In genomic region chr17:72918571-72919541, GRCm38 (mm10) we compare ENCODE assay signal across 8 mouse cellular contexts. TPM values are rescaled to one million over a fixed set of nuclear protein-coding genes. Genes with fewer than 3 reads are reported as not detected.
A peak's percentile ranks its signal among the peaks of the same experiment; 100 is the strongest.
DNase-seq lines count a peak whose midpoint lies in the region; ATAC-seq lines count a peak whose summit lies in the region.

No protein-coding gene starts in this region.

- no peaks in the 10 kb centered on the region for H3K27me3 ChIP-seq in intestine, embryonic 16.5 days (replicated peaks; ENCODE audit: control insufficient read depth, insufficient read depth, low read length)
- H3K27me3 ChIP-seq in liver, embryonic 13.5 days = peaks cover 39% of the 10 kb centered on the region
- H3K27me3 ChIP-seq in stomach, embryonic 16.5 days (ENCODE audit: control insufficient read depth, insufficient read depth, low read length) = peaks cover 4% of the 10 kb centered on the region; the same call in 1 of the 2 replicates

- H3K4me3 ChIP-seq in intestine, embryonic 16.5 days (ENCODE audit: low read length) = peak overlapping the region; percentile 69
- peak overlapping the region; percentile 59 for H3K4me3 ChIP-seq in liver, embryonic 13.5 days (replicated peaks)
- peak overlapping the region; percentile 85 for H3K4me3 ChIP-seq in stomach, embryonic 16.5 days (replicated peaks; ENCODE audit: low read length)

- H3K9ac ChIP-seq in intestine, embryonic 16.5 days (ENCODE audit: low read depth, low read length) = peak overlapping the region; percentile 86
- H3K9ac ChIP-seq in liver, embryonic 13.5 days = peak overlapping the region; percentile 68
- peak overlapping the region; percentile 83 for H3K9ac ChIP-seq in stomach, embryonic 16.5 days (ENCODE audit: low read length)

- H3K9me3 ChIP-seq in intestine, embryonic 16.5 days (ENCODE audit: control insufficient read depth, low read length) = no peaks in the 10 kb centered on the region
- H3K9me3 ChIP-seq in liver, embryonic 13.5 days (replicated peaks) = no peaks in the 10 kb centered on the region
- no peaks in the 10 kb centered on the region for H3K9me3 ChIP-seq in stomach, embryonic 16.5 days (replicated peaks; ENCODE audit: control insufficient read depth, low read length)

- peak; percentile 43 for ATAC-seq in common myeloid progenitor, adult 5-6 weeks (replicated peaks; ENCODE audit: low read depth, poor library complexity, severe bottlenecking)
- peak; percentile 56 for ATAC-seq in intestine, embryonic 16.5 days
- peak; percentile 30 for ATAC-seq in liver, embryonic 13.5 days (ENCODE audit: low read depth)
- ATAC-seq in monocyte, adult 5-6 weeks (replicated peaks; ENCODE audit: insufficient number of reproducible peaks, low FRiP score, low TSS enrichment, poor library complexity, severe bottlenecking) = peak; percentile 29
- peak; percentile 19 for ATAC-seq in stomach, embryonic 16.5 days (ENCODE audit: insufficient read depth, low FRiP score)

- under 1% methylated on average over 54 of the region's 54 CpGs for WGBS in intestine, embryonic 16.5 days
- WGBS in liver, embryonic 13.5 days (ENCODE audit: insufficient replicate concordance) = under 1% methylated on average over 52 of the region's 54 CpGs
- WGBS in stomach, embryonic 16.5 days = under 1% methylated on average over 54 of the region's 54 CpGs

- H3K36me3 ChIP-seq in intestine, embryonic 16.5 days (ENCODE audit: control insufficient read depth, insufficient read depth, low read length) = peaks cover 4% of the 10 kb centered on the region; the same call in 1 of the 2 replicates
- no peaks in the 10 kb centered on the region for H3K36me3 ChIP-seq in liver, embryonic 13.5 days
- H3K36me3 ChIP-seq in stomach, embryonic 16.5 days (ENCODE audit: control insufficient read depth, insufficient read depth, low read length) = no peaks in the 10 kb centered on the region

- DNase-seq in urinary bladder, adult 18-20 months (ENCODE audit: low spot score in 2 of 2) = peak; percentile 25 to 64
- DNase-seq in urinary bladder, postnatal 10 days (ENCODE audit: low spot score) = no peak
- DNase-seq in heart, adult 11 months = peak; percentile 98
- no peak for DNase-seq in liver, embryonic 13.5 days

- peak overlapping the region; percentile 88 for H3K27ac ChIP-seq in intestine, embryonic 16.5 days (ENCODE audit: low read length)
- peak overlapping the region; percentile 29; the same call in 1 of the 2 replicates for H3K27ac ChIP-seq in liver, embryonic 13.5 days
- H3K27ac ChIP-seq in stomach, embryonic 16.5 days (ENCODE audit: low read length) = peak overlapping the region; percentile 90

- H3K4me2 ChIP-seq in intestine, embryonic 16.5 days (ENCODE audit: low read depth, low read length) = peak overlapping the region; percentile 98
- H3K4me2 ChIP-seq in liver, embryonic 13.5 days = peak overlapping the region; percentile 82
- H3K4me2 ChIP-seq in stomach, embryonic 16.5 days (ENCODE audit: low read depth, low read length) = peak overlapping the region; percentile 98

- peaks cover 34% of the 10 kb centered on the region for H3K4me1 ChIP-seq in intestine, embryonic 16.5 days (ENCODE audit: control insufficient read depth, insufficient read depth, low read length)
- H3K4me1 ChIP-seq in liver, embryonic 13.5 days (replicated peaks) = peaks cover 23% of the 10 kb centered on the region
- H3K4me1 ChIP-seq in stomach, embryonic 16.5 days (ENCODE audit: control insufficient read depth, insufficient read depth, low read length) = peaks cover 21% of the 10 kb centered on the region

RNA-seq across cellular contexts. Expression of gene Lbh, which starts 0.8 kb away (rescaled TPM):
- 18.0 and 18.1 TPM in 2 replicates for total RNA-seq in common myeloid progenitor, adult 5-6 weeks (2017)
- polyA plus RNA-seq in intestine, embryonic 16.5 days (2015; fragmentation: Nextera tagmentation; extraction: Ambion mirVana) = 5.5 and 7.6 TPM in 2 replicates
- 0.92 and 0.93 TPM in 2 replicates for polyA plus RNA-seq in liver, embryonic 13.5 days (2015; fragmentation: Nextera tagmentation; extraction: Ambion mirVana)
- total RNA-seq in monocyte, adult 5-6 weeks (2017) = 71.9 to 97.1 TPM (median 79.5 TPM) in 3 replicates
- 3.9 and 4.2 TPM in 2 replicates for polyA plus RNA-seq in stomach, embryonic 16.5 days (2015; fragmentation: Nextera tagmentation; extraction: Ambion mirVana)

Comparison
In these comparisons a context has a peak if more than half of its experiments do, and no peak if none do; other contexts are left out.
1. DNase-seq: peak in urinary bladder, adult 18-20 months (2 of 2) and heart, adult 11 months (single experiment); none in urinary bladder, postnatal 10 days (single experiment) and liver, embryonic 13.5 days (single experiment).
2. H3K27ac ChIP-seq: peak in every context shown above with its lines; median percentile 90 in stomach, embryonic 16.5 days; 88 in intestine, embryonic 16.5 days; 29 in liver, embryonic 13.5 days.
3. Peak in every context shown above with its lines, with median percentiles within 50 percentile points of each other: ATAC-seq, H3K4me2 ChIP-seq, H3K4me3 ChIP-seq and H3K9ac ChIP-seq.